Mouse (Mus musculus) heart, postnatal 25 days (tissue): ENCODE measurements around the gene Dctn1. TPM values are rescaled to one million over a fixed set of nuclear protein-coding genes. Genes with fewer than 3 reads are reported as not detected.

Experiments used
- DNase-seq: peaks from one replicate; pipeline ENCODE4 v3.0.0; 2022; ENCODE audit warnings: low spot score
- intact Hi-C: fragments of 180-260 bp; cut with DNase I; formaldehyde crosslinking; loops from one replicate; pipeline ENCODE4 v1.15.1; 2025
- total RNA-seq, 2 experiments: library from RNA; stranded (reverse); gene quantifications; 2 replicates each; pipeline ENCODE4 v1.2.3; 2021

The Dctn1 gene
- total RNA-seq, 2 experiments from 2014 or later: 134 to 136 TPM

- no peak for DNase-seq
- intact Hi-C loops: loop anchor here (5.0 kb wide), 1 partner anchor 105 kb away; no protein-coding TSS in a partner anchor
Measured at GRCm38 (mm10) chr6:83162701-83163100, 3.0 kb upstream of the Dctn1 start.

- DNase-seq: no peak
- intact Hi-C loops: no loop called here
Measured at GRCm38 (mm10) chr6:83165026-83165606, 604 bp upstream of the Dctn1 start.

GRCm38 (mm10) chr6:83166243-83166630, 517 bp downstream of the Dctn1 start:
- no peak for DNase-seq
- intact Hi-C loops: no loop called here

- intact Hi-C loops: no loop called here
- no peak for DNase-seq
Measured at GRCm38 (mm10) chr6:83169872-83170271, 4.2 kb downstream of the Dctn1 start.

GRCm38 (mm10) chr6:83171063-83171462, 5.3 kb downstream of the Dctn1 start:
- no peak for DNase-seq
- intact Hi-C loops: no loop called here

GRCm38 (mm10) chr6:83172240-83172920, 6.7 kb downstream of the Dctn1 start:
- intact Hi-C loops: no loop called here

GRCm38 (mm10) chr6:83175996-83176395, 10.3 kb downstream of the Dctn1 start:
- intact Hi-C loops: no loop called here
- no peak for DNase-seq

More at GRCm38 (mm10) chr6:83172240-83172920, 6.7 kb downstream of the Dctn1 start:
- DNase-seq: no peak

GRCm38 (mm10) chr6:83179390-83180117, 13.8 kb downstream of the Dctn1 start:
- DNase-seq: no peak
- intact Hi-C loops: no loop called here

GRCm38 (mm10) chr6:83180605-83181004, 14.9 kb downstream of the Dctn1 start:
- DNase-seq: no peak
- intact Hi-C loops: no loop called here

GRCm38 (mm10) chr6:83184858-83185435, 19.2 kb downstream of the Dctn1 start:
- intact Hi-C loops: no loop called here
- no peak for DNase-seq

GRCm38 (mm10) chr6:83185895-83186861, 20.5 kb downstream of the Dctn1 start:
- intact Hi-C loops: no loop called here
- peak; percentile 26 for DNase-seq

- no peak for DNase-seq
- intact Hi-C loops: no loop called here
Measured at GRCm38 (mm10) chr6:83186946-83187345, 21.2 kb downstream of the Dctn1 start.

- intact Hi-C loops: no loop called here
- DNase-seq: no peak
Measured at GRCm38 (mm10) chr6:83193571-83193970, 27.9 kb downstream of the Dctn1 start.

GRCm38 (mm10) chr6:83197345-83198004, 31.8 kb downstream of the Dctn1 start:
- intact Hi-C loops: no loop called here
- no peak for DNase-seq

GRCm38 (mm10) chr6:83203320-83203719, 37.6 kb downstream of the Dctn1 start:
- intact Hi-C loops: no loop called here
- DNase-seq: no peak

GRCm38 (mm10) chr6:83205851-83206250, 40.1 kb downstream of the Dctn1 start:
- intact Hi-C loops: no loop called here
- DNase-seq: no peak

GRCm38 (mm10) chr6:83206321-83206720, 40.6 kb downstream of the Dctn1 start:
- intact Hi-C loops: no loop called here
- no peak for DNase-seq

- DNase-seq: no peak
- intact Hi-C loops: no loop called here
Measured at GRCm38 (mm10) chr6:83207361-83208049, 41.8 kb downstream of the Dctn1 start.

GRCm38 (mm10) chr6:83208050-83208400, 42.3 kb downstream of the Dctn1 start:
- no peak for DNase-seq
- intact Hi-C loops: no loop called here
